Mouse (Mus musculus) limb, embryonic 10.5 days (tissue): Measurements from ENCODE around the gene Rab36. TPM values are rescaled to one million over a fixed set of nuclear protein-coding genes. Genes with fewer than 3 reads are reported as not detected.

Source experiments
- DNase-seq: peaks from one replicate; pipeline ENCODE4 v3.0.0-alpha.2; 2017; ENCODE audit warnings: low spot score
- H3K27ac ChIP-seq: fragments of 300-500 bp; sonication (generic); 2 replicates; pipeline ENCODE4 v1.5.1; 2016; ENCODE audit warnings: mild to moderate bottlenecking
- H3K27me3 ChIP-seq: fragments of 300-500 bp; sonication (generic); 2 replicates; pipeline ENCODE4 v1.6.1; 2016; ENCODE audit warnings: low read depth, mild to moderate bottlenecking; ENCODE audit not compliant: poor library complexity, severe bottlenecking
- H3K36me3 ChIP-seq: fragments of 300-500 bp; sonication (generic); 2 replicates; pipeline ENCODE4 v1.6.1; 2016; ENCODE audit warnings: mild to moderate bottlenecking, moderate library complexity
- H3K4me1 ChIP-seq: fragments of 300-500 bp; sonication (generic); 2 replicates; pipeline ENCODE4 v1.6.1; 2016
- H3K4me3 ChIP-seq: fragments of 300-500 bp; sonication (generic); 2 replicates; pipeline ENCODE4 v1.5.1; 2016; ENCODE audit warnings: mild to moderate bottlenecking, moderate library complexity
- H3K9me3 ChIP-seq: fragments of 300-500 bp; sonication (generic); replicated peaks from 2 replicates; pipeline ENCODE4 v1.6.1; 2016; ENCODE audit warnings: mild to moderate bottlenecking
- WGBS: fragments of 180-500 bp; shearing (Covaris S2); methylation state at CpG from one replicate; pipeline ENCODE4 v1.1.7; 2016; 5-methylcytosine and 5-hydroxymethylcytosine counted together
- polyA plus RNA-seq: library from polyadenylated mRNA; unstranded; fragments of >200 nt; fragmentation: Nextera tagmentation; extraction: Ambion mirVana; gene quantifications from 2 replicates; pipeline ENCODE4 v1.2.1, GENCODE M21; 2016

The Rab36 gene
- 10.6 and 13.2 TPM in 2 replicates for polyA plus RNA-seq

DNA sequence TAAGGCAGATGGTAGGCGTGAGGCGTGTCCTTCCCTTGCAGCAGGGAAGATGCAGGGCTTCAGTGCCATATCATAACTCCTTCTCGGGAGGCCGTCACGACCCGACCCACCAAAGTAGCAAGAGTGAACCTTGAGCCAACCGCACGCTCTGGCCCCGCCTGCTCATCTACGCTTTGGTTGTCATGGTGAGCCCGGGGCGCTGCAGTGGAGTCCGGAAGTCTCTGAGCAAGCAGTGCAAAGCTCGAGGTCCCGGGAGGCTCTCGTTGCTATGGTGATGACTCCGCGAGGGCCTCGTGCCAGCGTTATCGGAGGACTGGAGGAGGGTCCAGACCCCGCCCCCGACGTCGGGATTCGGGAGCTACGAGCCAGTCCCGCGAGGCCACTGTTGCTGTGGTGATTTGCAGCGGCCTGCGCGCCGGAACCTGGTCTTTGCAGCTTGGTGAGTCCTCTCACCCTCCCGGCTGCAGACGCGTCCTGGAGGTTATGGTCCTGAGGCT is at the start of gene Rab36:
Gene Rab36 (plus strand): TSS at position 176 of the 497 bp plus-strand sequence.
- Histone ChIP-seq H3K27me3 (no peaks in the 10 kb centered on the region), H3K9me3 (no peaks in the 10 kb centered on the region), H3K36me3 (no peaks in the 10 kb centered on the region), H3K4me3 (peak within 1 kb of the TSS; percentile 59), H3K27ac (peak within 1 kb of the TSS; percentile 88), H3K4me1 (peaks cover 42% of the 10 kb centered on the region)
- WGBS, result under 1% methylated on average over 36 of the region's 36 CpGs
- DNase-seq, result peak; percentile 96

DNA sequence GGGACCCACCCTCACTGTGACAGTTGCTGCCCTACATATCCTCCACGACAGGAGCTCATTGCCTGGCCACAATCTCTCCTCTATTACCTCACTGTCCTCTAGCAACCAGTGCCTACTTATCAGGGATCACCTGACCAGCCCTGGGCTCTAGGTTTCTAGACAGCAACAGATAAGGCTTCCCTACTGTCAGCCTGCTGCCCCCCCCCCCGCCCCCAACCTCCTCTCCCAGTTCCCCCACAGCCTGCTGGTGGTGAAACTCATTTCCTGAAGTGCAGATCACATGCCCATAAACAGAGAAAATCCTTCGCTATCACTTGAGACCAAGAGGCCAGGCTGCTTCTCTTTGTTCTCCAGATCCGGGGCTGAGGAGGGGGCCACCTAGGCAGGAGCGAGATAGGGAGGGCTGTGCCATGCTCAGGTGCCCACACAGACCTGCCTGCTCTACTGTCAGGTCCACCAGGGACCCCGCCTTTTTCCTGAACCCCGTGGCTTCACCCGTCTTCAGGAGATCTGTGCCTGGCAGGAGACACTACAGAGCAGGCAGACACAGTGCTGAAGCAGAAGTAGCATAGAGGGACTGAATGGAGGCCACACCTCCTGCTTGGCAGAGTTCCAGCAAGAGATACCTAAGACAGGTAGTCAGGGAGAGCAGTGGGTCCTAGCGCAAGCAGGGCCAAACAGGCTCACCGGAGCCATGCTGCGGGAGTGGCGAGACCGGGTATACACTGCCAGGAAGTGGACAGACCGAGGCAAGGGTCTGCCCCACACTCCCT is 49.0 kb upstream of the Rab36 start:
- 80% methylated on average over 14 of the region's 14 CpGs for WGBS
- Histone ChIP-seq H3K4me1 (peaks cover 32% of the 10 kb centered on the region), H3K9me3 (no peaks in the 10 kb centered on the region), H3K27me3 (0 out of 2 replicates have a peak, but pooled peaks cover 11% of the 10 kb centered on the region), H3K4me3 (no peak overlapping the region), H3K27ac (no peak overlapping the region), H3K36me3 (peaks cover 10% of the 10 kb centered on the region)
- no peak for DNase-seq

DNA sequence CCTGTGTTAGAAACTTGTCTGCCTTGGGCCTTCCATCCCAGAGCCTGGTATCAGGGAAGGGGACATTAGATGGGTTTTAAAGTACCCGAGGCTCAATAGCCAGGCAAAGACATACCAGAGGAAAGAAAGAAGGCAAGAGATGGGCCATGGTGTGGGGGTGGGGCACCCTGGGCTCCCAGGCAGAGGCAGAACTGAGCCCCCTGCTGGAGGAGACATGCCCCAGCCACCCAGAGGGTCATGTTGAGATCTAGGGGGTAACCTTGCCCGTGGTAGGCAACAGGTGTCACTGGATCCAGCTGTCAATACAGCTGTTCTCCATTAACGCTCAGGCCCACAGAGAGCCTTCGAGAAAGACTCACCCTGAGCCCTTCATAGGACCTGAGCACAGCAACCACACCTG is 47.0 kb upstream of the Rab36 start:
- Histone ChIP-seq H3K4me3 (no peak overlapping the region), H3K27me3 (peaks cover 26% of the 10 kb centered on the region; the same call in 1 of the 2 replicates), H3K4me1 (peaks cover 37% of the 10 kb centered on the region), H3K36me3 (peaks cover 10% of the 10 kb centered on the region), H3K9me3 (no peaks in the 10 kb centered on the region), H3K27ac (no peak overlapping the region)
- no peak for DNase-seq
- WGBS, result 85% methylated on average over 4 of the region's 4 CpGs

DNA sequence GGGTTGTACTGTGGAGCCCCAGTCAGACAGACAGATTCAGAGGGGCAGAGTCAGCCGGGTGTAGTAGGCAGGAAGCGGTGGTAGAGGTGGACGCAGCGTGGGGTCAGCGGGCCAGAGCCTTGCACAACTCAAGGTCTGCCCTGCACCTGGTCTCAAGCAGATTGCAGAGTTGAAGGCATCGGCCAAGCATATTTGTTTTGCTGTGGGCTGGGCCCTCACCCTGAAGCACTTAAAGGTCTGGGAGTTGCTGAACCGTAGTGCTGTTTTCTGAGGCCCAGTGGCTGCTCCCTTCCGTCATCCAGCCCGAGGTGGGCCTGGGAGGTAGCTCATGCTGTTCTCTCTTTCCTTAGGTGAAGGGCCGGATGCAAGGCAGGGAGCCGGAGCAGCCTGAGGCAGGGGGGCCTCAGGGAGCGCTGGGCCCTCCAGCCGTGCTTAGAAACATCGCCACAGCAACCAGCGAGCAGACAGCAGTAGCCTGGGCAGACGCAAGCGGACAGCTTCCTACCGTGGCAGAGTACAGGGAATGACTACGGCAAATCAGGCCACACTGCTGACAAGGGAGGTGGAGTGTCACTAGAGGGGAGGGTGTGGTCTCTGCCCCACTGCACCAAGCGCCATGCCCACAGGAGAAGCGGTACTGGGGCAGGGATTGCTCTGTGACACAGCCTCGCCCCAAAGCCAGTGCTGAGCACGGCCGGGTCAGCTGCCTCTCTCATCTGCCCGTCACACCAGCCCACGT is 46.1 kb upstream of the Rab36 start:
- no peak for DNase-seq
- Histone ChIP-seq H3K27ac (peak overlapping the region; percentile 46), H3K4me1 (peaks cover 47% of the 10 kb centered on the region), H3K4me3 (0 out of 2 replicates have a peak overlapping the region, but pooled peaks have one; percentile 17), H3K36me3 (peaks cover 10% of the 10 kb centered on the region), H3K9me3 (no peaks in the 10 kb centered on the region), H3K27me3 (peaks cover 35% of the 10 kb centered on the region)
- WGBS, result 55% methylated on average over 26 of the region's 26 CpGs

DNA sequence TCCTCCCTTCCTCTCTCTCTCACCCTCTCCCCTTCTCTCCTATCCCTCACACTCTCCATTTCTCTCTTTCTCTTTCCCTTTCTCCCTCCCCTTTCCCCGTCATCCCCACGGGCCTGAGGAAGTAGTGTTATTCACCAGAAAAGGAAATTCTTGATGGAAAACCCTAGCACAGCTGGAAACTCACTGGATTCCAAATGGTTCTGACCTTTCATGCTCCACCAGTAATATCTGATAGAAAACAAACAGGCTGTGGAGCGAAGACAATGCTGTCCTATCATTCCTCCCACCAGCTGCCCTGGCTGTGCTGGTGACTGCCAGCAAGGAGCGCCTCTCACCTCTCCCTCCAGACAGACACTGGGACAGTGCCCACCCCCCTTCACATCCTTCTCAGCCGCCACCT is 42.0 kb upstream of the Rab36 start:
- no peak for DNase-seq
- peaks cover 45% of the 10 kb centered on the region for H3K27me3 ChIP-seq
- H3K4me3 ChIP-seq, result peak overlapping the region; percentile 45
- peaks cover 50% of the 10 kb centered on the region for H3K4me1 ChIP-seq
- H3K27ac ChIP-seq, result no peak overlapping the region
- 20% methylated on average over 5 of the region's 5 CpGs for WGBS
- no peaks in the 10 kb centered on the region for H3K9me3 ChIP-seq
- peaks cover 10% of the 10 kb centered on the region for H3K36me3 ChIP-seq

DNA sequence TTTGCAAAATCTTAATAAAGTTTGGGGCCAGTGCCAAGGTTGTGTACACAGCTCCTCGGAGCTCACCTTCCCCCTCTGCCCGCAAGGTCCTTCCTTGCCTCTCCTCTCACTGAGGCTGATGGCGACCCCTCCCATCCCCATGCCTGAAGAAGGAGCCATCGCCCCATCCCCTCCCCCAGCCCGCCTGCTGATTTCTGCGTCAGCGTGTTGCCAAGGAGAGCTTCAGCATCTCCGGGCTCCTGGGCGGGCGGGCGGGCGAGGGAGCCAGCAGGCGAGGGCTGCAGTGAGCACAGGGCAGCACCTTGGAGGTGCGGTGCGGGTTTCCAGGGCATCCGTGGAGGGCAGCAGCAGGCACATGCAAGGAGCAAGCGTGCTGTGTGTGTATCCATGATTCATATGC is 41.5 kb upstream of the Rab36 start:
- 3% methylated on average over 17 of the region's 17 CpGs for WGBS
- Histone ChIP-seq H3K4me3 (peak overlapping the region; percentile 45), H3K36me3 (peaks cover 10% of the 10 kb centered on the region), H3K27me3 (peaks cover 45% of the 10 kb centered on the region), H3K9me3 (no peaks in the 10 kb centered on the region), H3K27ac (peak overlapping the region; percentile 61; the same call in 1 of the 2 replicates), H3K4me1 (peaks cover 50% of the 10 kb centered on the region)
- DNase-seq, result peak; percentile 59

DNA sequence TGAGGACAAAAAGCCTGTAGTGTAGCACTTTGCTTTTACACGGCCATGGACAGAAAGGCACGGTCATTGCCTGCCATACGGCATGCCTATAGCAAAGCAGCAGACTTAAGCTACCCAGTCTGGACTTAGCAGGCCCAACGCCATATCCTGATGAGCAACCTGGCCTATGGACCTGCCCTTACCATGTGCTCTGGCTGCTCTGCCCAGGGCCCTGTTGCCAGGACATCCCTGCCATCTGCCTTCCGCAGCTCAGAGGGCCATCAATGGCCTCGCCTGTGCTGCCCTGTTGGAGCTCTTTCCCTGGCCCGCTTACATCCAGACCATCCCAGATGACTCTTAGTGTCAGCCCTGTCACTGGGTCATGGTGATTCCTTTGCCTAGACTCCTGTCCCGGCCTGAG is 35.5 kb upstream of the Rab36 start:
- Histone ChIP-seq H3K4me3 (no peak overlapping the region), H3K27me3 (peaks cover 3% of the 10 kb centered on the region; the same call in 1 of the 2 replicates), H3K36me3 (no peaks in the 10 kb centered on the region), H3K4me1 (peaks cover 35% of the 10 kb centered on the region), H3K27ac (no peak overlapping the region), H3K9me3 (no peaks in the 10 kb centered on the region)
- DNase-seq, result no peak
- WGBS, result 92% methylated on average over 8 of the region's 8 CpGs

DNA sequence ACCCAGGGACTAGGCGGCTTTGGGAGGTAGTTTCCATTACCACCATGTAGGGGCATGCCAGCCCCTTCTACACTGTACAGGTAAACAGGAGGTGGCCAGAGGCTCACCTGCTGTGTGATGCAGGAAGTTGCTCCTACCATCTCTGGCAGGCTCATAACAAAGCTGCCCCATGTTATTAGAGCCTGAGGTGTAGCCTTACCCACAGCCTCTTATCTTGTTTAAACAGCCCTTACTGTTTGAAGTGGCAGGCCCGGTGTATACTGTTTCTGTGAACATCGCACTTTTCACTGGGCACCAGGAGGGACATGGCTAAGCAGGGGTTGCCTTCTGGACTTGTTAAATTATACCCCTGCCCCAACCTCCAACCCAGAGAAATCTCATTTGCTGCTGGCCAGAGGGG is 32.8 kb upstream of the Rab36 start:
- 70% methylated on average over 3 of the region's 3 CpGs for WGBS
- Histone ChIP-seq H3K27ac (no peak overlapping the region), H3K4me1 (peaks cover 29% of the 10 kb centered on the region), H3K9me3 (no peaks in the 10 kb centered on the region), H3K27me3 (no peaks in the 10 kb centered on the region), H3K36me3 (no peaks in the 10 kb centered on the region), H3K4me3 (no peak overlapping the region)
- no peak for DNase-seq

DNA sequence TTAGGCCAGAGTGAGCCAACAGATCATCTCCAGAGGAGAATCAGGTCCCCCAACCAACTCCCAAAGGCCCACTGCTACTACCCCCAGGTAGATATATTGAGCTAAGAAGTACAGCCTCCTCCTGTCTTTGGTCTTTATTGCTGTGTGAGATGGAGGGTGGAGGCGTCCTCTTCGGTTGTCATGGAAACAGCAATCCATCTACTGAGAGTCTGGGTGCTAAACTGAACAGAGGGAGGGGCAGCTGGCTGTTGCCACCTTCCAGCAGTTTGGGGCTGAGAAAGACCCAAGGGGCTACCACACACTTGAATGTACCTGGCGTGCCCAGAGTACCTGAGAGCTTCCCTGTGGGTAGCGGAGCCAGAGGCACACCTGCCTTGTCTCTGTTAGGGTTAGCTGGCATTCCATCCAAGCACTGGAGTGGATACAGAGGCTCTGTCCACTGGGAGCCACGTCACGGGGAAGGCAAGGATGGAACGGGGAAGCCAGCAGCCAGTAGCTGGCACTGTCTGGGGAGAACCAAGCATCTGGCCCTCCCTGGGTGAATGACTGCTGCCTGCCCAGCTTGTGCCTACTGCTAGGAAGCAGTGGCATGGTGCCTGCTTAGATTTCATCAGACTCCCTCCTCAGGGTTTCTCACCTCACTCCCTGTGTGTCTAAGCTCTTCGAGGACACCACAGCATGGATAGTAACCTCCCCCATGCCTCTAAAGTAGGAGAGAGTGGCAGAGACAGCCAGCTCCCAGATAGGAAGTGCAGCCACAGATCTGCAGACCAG is 29.8 kb upstream of the Rab36 start:
- 56% methylated on average over 8 of the region's 8 CpGs for WGBS
- Histone ChIP-seq H3K27ac (no peak overlapping the region), H3K36me3 (no peaks in the 10 kb centered on the region), H3K9me3 (no peaks in the 10 kb centered on the region), H3K4me1 (peaks cover 15% of the 10 kb centered on the region), H3K27me3 (no peaks in the 10 kb centered on the region), H3K4me3 (no peak overlapping the region)
- no peak for DNase-seq

DNA sequence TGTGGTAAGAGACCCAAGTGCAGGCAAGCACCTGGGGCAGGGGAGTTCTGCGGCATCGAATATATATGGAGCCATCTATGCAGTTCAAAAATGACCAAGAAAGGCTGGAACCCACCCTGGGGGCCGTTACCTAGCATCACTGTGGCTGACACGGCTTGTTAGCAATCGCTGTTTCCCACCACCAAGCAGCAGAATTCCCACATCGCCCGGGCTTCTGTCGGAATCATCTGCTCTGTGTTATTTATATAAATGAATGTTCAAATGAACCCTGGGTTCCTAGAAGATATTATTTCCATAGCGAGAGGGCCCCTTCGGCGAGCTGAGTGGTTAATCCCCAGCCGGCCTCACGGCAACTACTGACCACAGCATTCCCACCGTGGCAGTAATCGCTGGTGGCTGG is 26.2 kb upstream of the Rab36 start:
- DNase-seq, result no peak
- WGBS, result 93% methylated on average over 15 of the region's 15 CpGs
- H3K27ac ChIP-seq, result no peak overlapping the region
- no peaks in the 10 kb centered on the region for H3K27me3 ChIP-seq
- no peak overlapping the region for H3K4me3 ChIP-seq
- peaks cover 14% of the 10 kb centered on the region for H3K4me1 ChIP-seq
- H3K9me3 ChIP-seq, result no peaks in the 10 kb centered on the region
- H3K36me3 ChIP-seq, result no peaks in the 10 kb centered on the region

DNA sequence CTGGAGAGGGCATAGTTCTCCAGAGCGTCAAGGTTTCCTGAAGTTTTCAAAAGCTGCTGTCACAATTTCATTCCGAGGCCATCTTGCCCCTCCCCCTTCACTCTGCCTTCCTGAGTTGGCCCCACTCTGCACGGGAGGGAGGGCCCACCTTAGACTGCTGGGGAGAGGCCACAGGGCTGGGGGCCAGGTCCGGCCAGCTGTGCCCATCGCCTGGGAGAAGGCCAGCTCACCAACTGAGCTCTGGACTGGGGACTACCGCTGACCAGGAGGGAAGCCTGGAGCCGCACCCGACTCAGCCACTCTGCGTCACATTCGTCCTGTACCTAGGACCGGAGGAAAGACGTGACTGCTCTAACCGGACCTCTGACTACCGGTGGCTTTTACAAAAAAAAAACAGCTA is 21.4 kb upstream of the Rab36 start:
- no peak for DNase-seq
- H3K27me3 ChIP-seq, result no peaks in the 10 kb centered on the region
- WGBS, result 77% methylated on average over 14 of the region's 14 CpGs
- H3K36me3 ChIP-seq, result no peaks in the 10 kb centered on the region
- no peaks in the 10 kb centered on the region for H3K9me3 ChIP-seq
- peaks cover 7% of the 10 kb centered on the region for H3K4me1 ChIP-seq
- no peak overlapping the region; the same call in 1 of the 2 replicates for H3K27ac ChIP-seq
- H3K4me3 ChIP-seq, result no peak overlapping the region

DNA sequence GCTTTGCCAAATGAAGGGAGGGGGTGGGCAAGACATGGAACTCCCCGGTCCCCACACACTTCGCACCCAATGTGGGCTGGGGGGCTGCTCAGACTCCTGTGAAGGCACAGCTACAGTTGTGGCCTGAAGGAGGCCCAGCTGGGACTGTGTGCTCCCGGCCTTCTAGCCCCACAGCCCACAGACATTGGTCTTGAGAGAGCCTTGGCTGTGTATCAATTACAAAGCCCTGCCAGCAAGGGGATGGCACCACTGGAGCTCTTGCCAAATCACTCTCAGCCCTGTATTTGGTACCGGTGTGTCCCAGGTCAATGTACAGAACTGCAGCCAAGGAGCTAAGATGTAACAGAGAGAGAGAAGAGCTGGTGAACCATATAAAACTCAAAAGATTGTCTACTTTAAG is 20.4 kb upstream of the Rab36 start:
- Histone ChIP-seq H3K4me1 (peaks cover 7% of the 10 kb centered on the region), H3K27me3 (no peaks in the 10 kb centered on the region), H3K4me3 (no peak overlapping the region), H3K36me3 (no peaks in the 10 kb centered on the region), H3K9me3 (no peaks in the 10 kb centered on the region), H3K27ac (no peak overlapping the region)
- no peak for DNase-seq
- WGBS, result 92% methylated on average over 4 of the region's 4 CpGs
